Mouse (Mus musculus) small intestine, adult 2 months (tissue): ENCODE measurements around the gene Tex36.

Experiments used
- CTCF ChIP-seq: fragments of 200-500 bp; IDR thresholded peaks from 2 replicates; pipeline ENCODE4 v1.5.1; 2012; ENCODE audit warnings: low read depth, mild to moderate bottlenecking, control low read depth, inconsistent platforms, low read length, moderate library complexity, mixed read lengths; ENCODE audit not compliant: insufficient replicate concordance, insufficient read length; ENCODE audit errors: extremely low read depth
- POLR2A ChIP-seq: fragments of 200-500 bp; IDR thresholded peaks from 2 replicates; pipeline ENCODE4 v1.6.1; 2012; ENCODE audit warnings: low read depth, mild to moderate bottlenecking, control low read depth, inconsistent platforms, low read length, moderate library complexity

DNA sequence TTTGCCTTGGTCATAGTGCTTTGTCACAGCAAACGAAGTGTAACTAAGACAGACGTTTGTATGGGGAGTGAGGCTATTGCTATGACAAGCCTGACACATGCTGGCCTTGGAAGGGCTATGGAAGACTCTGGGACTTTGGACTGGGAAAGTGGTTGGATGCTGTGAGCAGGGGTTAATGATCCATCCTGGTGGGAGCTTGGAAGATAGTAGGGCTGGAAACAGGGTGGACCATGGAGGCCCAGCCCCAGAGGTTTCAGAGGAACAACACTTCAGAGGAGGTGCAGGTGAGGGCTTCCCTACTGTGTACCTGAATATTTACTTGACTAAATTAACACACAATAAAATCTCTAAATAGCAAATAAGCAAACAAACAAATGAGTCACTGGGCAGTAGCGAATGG is 56.3 kb downstream of the Tex36 start:
- no peak for TF ChIP-seq CTCF
- no peak for TF ChIP-seq POLR2A
